Mouse (Mus musculus) B cell, adult 2 months (primary cell): Measurements from ENCODE around the gene Olfr521.

Source experiments
- DNase-seq, 2 experiments: peaks; one replicate each; pipeline ENCODE4 v3.0.0; 2022

Olfr521 gene

DNA sequence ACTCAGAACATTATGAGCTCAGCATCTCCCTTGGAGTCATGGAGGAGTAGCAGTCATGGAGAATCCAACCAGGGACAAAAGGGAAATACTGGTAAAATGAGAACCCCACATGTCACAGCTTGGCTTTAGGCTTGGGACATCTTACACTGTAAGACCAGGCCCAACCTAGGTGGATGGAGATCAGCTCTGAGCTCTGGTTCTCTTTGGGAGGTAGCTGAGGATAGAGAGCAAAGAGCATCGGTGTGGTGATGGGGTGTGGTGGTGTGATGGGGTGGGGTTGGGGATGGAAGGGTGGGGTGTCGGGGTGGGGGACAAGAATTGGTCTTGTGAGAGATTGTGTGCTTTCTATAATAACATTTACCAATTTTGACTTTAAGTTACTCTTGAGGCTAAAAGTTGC is 47.5 kb downstream of the Olfr521 start:
- no peak for DNase-seq

DNA sequence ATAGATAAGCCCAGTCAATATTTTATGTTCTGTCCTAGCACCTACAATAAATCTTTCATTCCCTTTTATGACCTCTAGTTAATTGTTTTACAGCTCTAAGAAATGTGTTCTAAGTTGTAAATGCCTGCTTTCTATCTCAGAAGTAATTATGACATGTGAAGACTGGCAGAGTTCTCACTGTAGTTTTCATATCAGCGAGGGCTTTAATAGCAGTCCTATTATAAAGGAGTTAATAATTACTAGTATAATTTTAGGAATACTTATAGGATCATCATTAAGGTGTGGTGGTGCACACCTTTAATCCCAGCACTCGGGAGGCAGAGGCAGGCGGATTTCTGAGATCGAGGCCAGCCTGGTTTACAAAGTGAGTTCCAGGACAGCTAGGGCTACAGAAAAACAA is 48.4 kb downstream of the Olfr521 start:
- no peak for DNase-seq

DNA sequence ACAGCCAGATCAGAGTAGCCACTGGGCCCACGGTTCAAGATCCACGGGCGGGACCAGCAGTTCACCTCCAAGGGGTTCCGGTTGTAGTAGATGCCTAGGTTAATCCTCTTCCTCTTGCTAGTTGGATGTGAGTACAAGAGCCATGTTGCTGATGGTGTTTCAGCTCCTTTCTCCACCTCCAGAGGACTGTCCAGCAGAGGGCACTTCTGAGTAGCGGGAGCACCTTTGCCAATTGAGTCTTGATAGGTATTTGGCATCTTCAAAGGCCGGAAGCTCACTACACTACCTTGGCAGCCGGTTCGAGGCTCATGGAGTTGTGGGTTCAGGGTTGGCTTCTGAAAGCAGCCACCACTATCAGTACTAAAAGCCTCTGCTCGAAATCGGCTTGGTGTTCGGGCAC is 50.1 kb downstream of the Olfr521 start:
- DNase-seq: peak; percentile 52 to 54

DNA sequence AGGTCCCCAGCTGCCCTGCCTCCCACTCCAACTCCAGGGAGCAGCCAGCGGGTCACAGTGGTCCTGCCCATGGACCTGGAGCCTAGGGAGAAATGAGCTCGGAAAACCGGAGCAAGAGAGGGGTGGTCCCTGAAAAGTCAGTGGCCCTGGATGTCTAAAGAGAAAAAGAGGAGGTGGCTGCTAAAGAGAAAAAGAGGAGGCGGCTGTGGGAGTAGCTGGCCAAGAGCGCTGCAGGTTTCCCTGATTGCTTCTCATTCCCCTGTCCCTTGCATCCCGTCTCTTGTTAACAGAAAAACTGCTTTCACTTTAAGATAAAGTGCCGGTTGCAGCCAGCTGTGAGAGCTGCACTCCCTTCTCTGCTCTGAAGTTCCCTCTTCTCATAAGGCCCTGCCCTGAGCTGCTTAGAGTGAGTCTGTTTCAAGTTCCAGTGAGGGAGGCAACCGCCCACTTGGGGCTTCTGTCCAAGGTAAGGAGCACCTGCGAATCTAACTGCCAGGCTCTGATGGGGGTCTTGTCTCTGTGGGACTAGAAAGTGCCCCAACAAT is 54.9 kb downstream of the Olfr521 start:
- DNase-seq: peak in 1 of 2 experiments; percentile 13
